Mouse (Mus musculus): ENCODE data around the gene Ccl1. TPM values are rescaled to one million over a fixed set of nuclear protein-coding genes. Genes with fewer than 3 reads are reported as not detected.

The Ccl1 gene
- not detected for total RNA-seq (2021)
- long read RNA-seq, experiment 1, result 0 reads
- long read RNA-seq, experiment 2, result 0 reads

- DNase-seq, result no peak
- intact Hi-C loops (cut with DNase I), result no loop called here
Observed at GRCm38 (mm10) chr11:82305590-82305989, at the start of gene Ccl1. Gene Ccl1 (minus strand): TSS chr11:82305690.

GRCm38 (mm10) chr11:82351039-82351438, 45.5 kb upstream of the Ccl1 start:
- DNase-seq, result no peak

GRCm38 (mm10) chr11:82340900-82341299, 35.4 kb upstream of the Ccl1 start:
- no peak for DNase-seq
- intact Hi-C loops (cut with DNase I), result no loop called here

More at GRCm38 (mm10) chr11:82351039-82351438, 45.5 kb upstream of the Ccl1 start:
- intact Hi-C loops (cut with DNase I), result no loop called here

GRCm38 (mm10) chr11:82340416-82340815, 34.9 kb upstream of the Ccl1 start:
- DNase-seq, result peak in 1 of 2 experiments; percentile 5
- intact Hi-C loops (cut with DNase I), result no loop called here

GRCm38 (mm10) chr11:82339921-82340401, 34.5 kb upstream of the Ccl1 start:
- intact Hi-C loops (cut with DNase I), result no loop called here
- DNase-seq, result peak; percentile 16 to 31

- DNase-seq, result peak; percentile 6 to 35
- intact Hi-C loops (cut with DNase I), result no loop called here
Observed at GRCm38 (mm10) chr11:82313153-82313552, 7.7 kb upstream of the Ccl1 start.

GRCm38 (mm10) chr11:82310336-82311045, 5.0 kb upstream of the Ccl1 start:
- no peak for DNase-seq
- intact Hi-C loops (cut with DNase I), result no loop called here

- intact Hi-C loops (cut with DNase I), result no loop called here
- no peak for DNase-seq
Observed at GRCm38 (mm10) chr11:82297895-82298294, 7.6 kb downstream of the Ccl1 start.

GRCm38 (mm10) chr11:82290841-82291240, 14.6 kb downstream of the Ccl1 start:
- no peak for DNase-seq
- intact Hi-C loops (cut with DNase I), result no loop called here

- no peak for DNase-seq
- intact Hi-C loops (cut with DNase I), result no loop called here
Observed at GRCm38 (mm10) chr11:82274149-82274812, 31.2 kb downstream of the Ccl1 start.

- intact Hi-C loops (cut with DNase I), result no loop called here
- DNase-seq, result no peak
Observed at GRCm38 (mm10) chr11:82259131-82259530, 46.4 kb downstream of the Ccl1 start.

GRCm38 (mm10) chr11:82255601-82256000, 49.9 kb downstream of the Ccl1 start:
- intact Hi-C loops (cut with DNase I), result no loop called here
- peak; percentile 17 to 37 for DNase-seq

GRCm38 (mm10) chr11:82253421-82253820, 52.1 kb downstream of the Ccl1 start:
- intact Hi-C loops (cut with DNase I), result no loop called here
- DNase-seq, result no peak

GRCm38 (mm10) chr11:82251251-82251650, 54.2 kb downstream of the Ccl1 start:
- no peak for DNase-seq
- intact Hi-C loops (cut with DNase I), result no loop called here

- intact Hi-C loops (cut with DNase I), result no loop called here
Observed at GRCm38 (mm10) chr11:82249945-82250344, 55.5 kb downstream of the Ccl1 start.

GRCm38 (mm10) chr11:82237439-82237838, 68.1 kb downstream of the Ccl1 start:
- DNase-seq, result no peak
- intact Hi-C loops (cut with DNase I), result loop anchor here (10.0 kb wide), 1 partner anchor 377 kb away; no protein-coding TSS in a partner anchor

More at GRCm38 (mm10) chr11:82249945-82250344, 55.5 kb downstream of the Ccl1 start:
- no peak for DNase-seq

GRCm38 (mm10) chr11:82235551-82236207, 69.8 kb downstream of the Ccl1 start:
- intact Hi-C loops (cut with DNase I), result loop anchor here (1.0 to 10.0 kb wide), 3 partner anchors 164 to 655 kb away; partner anchors contain the start of gene Rad51d
- peak; percentile 4 to 29 for DNase-seq

- intact Hi-C loops (cut with DNase I), result loop anchor here (10.0 kb wide), 1 partner anchor 381 kb away; no protein-coding TSS in a partner anchor
- DNase-seq, result no peak
Observed at GRCm38 (mm10) chr11:82233991-82234390, 71.5 kb downstream of the Ccl1 start.

GRCm38 (mm10) chr11:82226976-82227375, 78.5 kb downstream of the Ccl1 start:
- DNase-seq, result no peak
- intact Hi-C loops (cut with DNase I), result no loop called here

GRCm38 (mm10) chr11:82225936-82226335, 79.6 kb downstream of the Ccl1 start:
- DNase-seq, result no peak
- intact Hi-C loops (cut with DNase I), result no loop called here

- no peak for DNase-seq
- intact Hi-C loops (cut with DNase I), result no loop called here
Observed at GRCm38 (mm10) chr11:82216531-82216930, 89.0 kb downstream of the Ccl1 start.
